Comparison of ENCODE assay signal across 9 mouse cellular contexts in the genomic region with DNA sequence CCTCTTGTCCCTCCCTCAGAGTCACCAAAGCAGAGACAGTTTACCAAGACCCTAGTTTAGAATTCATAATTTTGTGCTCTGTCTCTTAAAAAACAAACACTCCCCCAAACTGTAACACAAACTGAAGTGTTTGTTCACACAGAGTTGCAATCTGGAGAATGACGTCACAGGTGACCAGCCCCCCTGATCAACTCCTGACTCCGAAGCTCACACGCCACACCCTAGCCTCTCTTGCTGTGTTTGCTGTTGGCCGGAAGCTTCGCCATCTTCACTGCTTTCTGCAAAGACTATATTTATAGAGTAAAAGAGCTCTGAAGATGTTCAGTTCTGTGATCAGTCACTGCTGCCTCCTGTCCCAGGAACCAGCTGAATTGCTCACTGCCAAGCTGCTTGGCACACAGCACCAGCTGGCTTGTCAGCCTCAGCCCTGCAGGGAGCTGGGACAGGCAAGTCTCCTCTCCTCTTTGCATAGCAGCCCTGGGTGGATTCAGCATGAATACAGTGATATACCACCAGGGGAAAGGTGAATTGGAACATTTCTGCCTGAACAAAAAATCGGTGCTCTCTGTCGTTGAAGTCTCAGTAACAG. TPM values are rescaled to one million over a fixed set of nuclear protein-coding genes. Genes with fewer than 3 reads are reported as not detected.
DNase-seq lines count a peak whose midpoint lies in the region; ATAC-seq lines count a peak whose summit lies in the region.
"Had no signal": no experiment of that assay in that cellular context is flagged by ENCODE, and none has a peak within 500 bp of the region (broad histone marks: within the 10 kb centered on the region; RNA-seq: fewer than 3 reads in every experiment).

No protein-coding gene starts in this region.

- no peak overlapping the region for H3K9ac ChIP-seq in kidney, embryonic 16.5 days (replicated peaks; ENCODE audit: low read length)

- peak; percentile 23 to 64 for DNase-seq in kidney, postnatal 25 days
- DNase-seq in cerebellum, postnatal 14 days = peak; percentile 83 to 85
- peak; percentile 81 to 82 for DNase-seq in layer of hippocampus, postnatal 36 days
- peak; percentile 84 to 87 for DNase-seq in right cerebral cortex, postnatal 10 days (ENCODE audit: low spot score in 2 of 2)
- DNase-seq in heart, postnatal 10 days = no peak
- DNase-seq in embryo, embryonic 10 days (ENCODE audit: low spot score) = no peak
- no peak for DNase-seq in ovary, postnatal 10 days (ENCODE audit: low spot score)

- no peaks in the 10 kb centered on the region for H3K27me3 ChIP-seq in kidney, embryonic 16.5 days (ENCODE audit: insufficient read depth, low read length)

- WGBS in kidney, embryonic 16.5 days = 73% methylated on average over 7 of the region's 7 CpGs

- no peak overlapping the region for H3K4me3 ChIP-seq in kidney, embryonic 16.5 days (ENCODE audit: low read length)

- H3K4me1 ChIP-seq in kidney, embryonic 16.5 days (ENCODE audit: insufficient read depth, low read length) = no peaks in the 10 kb centered on the region

- H3K9me3 ChIP-seq in kidney, embryonic 16.5 days (ENCODE audit: low read length) = no peaks in the 10 kb centered on the region

- ATAC-seq in kidney, embryonic 16.5 days (ENCODE audit: low FRiP score, low TSS enrichment) = no peak

- no peak overlapping the region for H3K27ac ChIP-seq in kidney, embryonic 16.5 days (ENCODE audit: low read length)

- intact Hi-C loops in heart, postnatal 10 days (cut with DNase I) = no loop called here

- H3K4me2 ChIP-seq in kidney, embryonic 16.5 days (replicated peaks; ENCODE audit: low read depth, low read length) = no peak overlapping the region

- no peaks in the 10 kb centered on the region for H3K36me3 ChIP-seq in kidney, embryonic 16.5 days (ENCODE audit: insufficient read depth, low read length)

RNA-seq across cellular contexts. Expression of a gene that starts 57.3 kb away (rescaled TPM):
- polyA plus RNA-seq in kidney, embryonic 16.5 days (2015; fragmentation: Nextera tagmentation; extraction: Ambion mirVana) = 8.4 and 10.6 TPM in 2 replicates
- total RNA-seq in layer of hippocampus, postnatal 36 days (2021) = 100 to 1,000 TPM; 107 to 123 TPM
- 10 to 100 TPM; 30.9 to 31.9 TPM for total RNA-seq in heart, postnatal 10 days (2021)
- total RNA-seq: MEL had no signal

Comparison
In these comparisons a context has a peak if more than half of its experiments do, and no peak if none do; other contexts are left out.
1. DNase-seq: peak in kidney, postnatal 25 days (2 of 2), cerebellum, postnatal 14 days (2 of 2), layer of hippocampus, postnatal 36 days (2 of 2) and right cerebral cortex, postnatal 10 days (2 of 2); none in heart, postnatal 10 days (0 of 2), embryo, embryonic 10 days (single experiment) and ovary, postnatal 10 days (single experiment).